Mouse (Mus musculus) erythroblast, embryonic 14.5 days (primary cell): Measurements from ENCODE around the gene Prodh2.

Source experiments
- GATA1 ChIP-seq: IDR thresholded peaks from 2 replicates; pipeline ENCODE4 v1.6.1; 2012; ENCODE audit warnings: low read length, inconsistent platforms, mixed read lengths
- TAL1 ChIP-seq: IDR thresholded peaks from 3 replicates; pipeline ENCODE4 v1.6.1; 2012; ENCODE audit warnings: low read length, inconsistent platforms, mixed read lengths

DNA sequence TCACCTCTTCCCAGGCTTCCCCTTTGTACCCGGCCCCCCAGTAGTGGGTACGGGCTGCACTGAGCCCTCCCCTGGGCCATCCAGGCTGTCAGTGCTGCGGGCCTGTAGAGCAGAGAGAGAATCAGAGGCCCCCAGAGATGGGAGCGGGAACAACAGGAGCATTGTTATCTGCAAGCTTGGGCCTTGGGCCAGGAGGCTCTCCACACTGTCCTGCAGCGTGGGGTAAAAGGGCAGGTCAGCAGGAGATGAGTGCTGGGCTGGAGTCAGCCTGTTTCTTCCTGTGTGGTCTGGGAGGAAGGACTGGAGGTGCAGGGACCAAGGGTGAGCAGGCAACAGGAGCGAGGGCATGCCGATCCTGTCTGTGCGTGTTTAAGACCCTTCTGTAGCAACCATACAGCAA, 39.5 kb downstream of the Prodh2 start:
- no peak for TF ChIP-seq GATA1
- TF ChIP-seq TAL1 = no peak
